Mouse (Mus musculus) spleen, adult 2 months (tissue): ENCODE data around the gene Kl.

Experiments
- CTCF ChIP-seq: fragments of 200-500 bp; IDR thresholded peaks from 2 replicates; pipeline ENCODE4 v1.5.1; 2011; ENCODE audit warnings: mild to moderate bottlenecking, inconsistent platforms; ENCODE audit not compliant: insufficient read depth, insufficient read length, insufficient replicate concordance; ENCODE audit errors: extremely low read depth
- POLR2A ChIP-seq: fragments of 200-500 bp; IDR thresholded peaks from 2 replicates; pipeline ENCODE4 v1.6.1; 2011; ENCODE audit warnings: low read depth, low read length, inconsistent platforms

- TF ChIP-seq CTCF, result no peak
- TF ChIP-seq POLR2A, result no peak
Observed at GRCm38 (mm10) chr5:151037871-151038270, 85.5 kb downstream of the Kl start.
